ENCODE assay signal across 12 mouse cellular contexts in the genomic region with DNA sequence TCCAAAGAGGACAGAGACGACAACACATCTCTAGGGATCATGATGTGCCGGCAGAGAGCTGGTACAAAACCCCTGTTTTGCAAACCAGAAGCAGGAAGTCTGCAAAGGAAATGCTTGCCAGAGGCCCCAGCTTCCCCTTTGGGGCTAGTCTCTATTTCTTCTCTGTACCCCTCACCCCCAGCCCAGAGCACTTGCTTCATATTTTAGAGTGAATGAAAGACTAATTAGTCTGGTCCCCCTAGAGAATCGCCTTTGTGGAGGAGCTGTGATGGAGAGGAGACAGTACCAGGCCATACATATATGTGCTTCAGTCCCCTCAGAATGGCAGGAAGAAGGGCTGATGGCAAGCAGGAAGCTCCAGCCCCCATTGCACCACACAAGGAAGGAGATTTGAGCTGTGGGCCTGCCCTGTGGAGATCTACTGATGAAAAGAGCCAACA. TPM values are rescaled to one million over a fixed set of nuclear protein-coding genes. Genes with fewer than 3 reads are reported as not detected.
DNase-seq lines count a peak whose midpoint lies in the region; ATAC-seq and TF ChIP-seq lines count a peak whose summit lies in the region.
"Had no signal": no experiment of that assay in that cellular context is flagged by ENCODE, and none has a peak within 500 bp of the region (broad histone marks: within the 10 kb centered on the region; RNA-seq: fewer than 3 reads in every experiment).

No protein-coding gene starts in this region.

- TF ChIP-seq EP300 in CH12.LX (IDR thresholded peaks at IDR 0.05; ENCODE audit: low read length), result peak; percentile 93

- peaks cover 13 to 53% of the 10 kb centered on the region in 2 experiments for H3K36me3 ChIP-seq in CH12.LX (replicated peaks in 1 of 2; ENCODE audit: control insufficient read depth in 1 of 2, insufficient read depth in 1 of 2, low read length in 1 of 2)
- no peaks in the 10 kb centered on the region for H3K36me3 ChIP-seq in intestine, embryonic 16.5 days (ENCODE audit: control insufficient read depth, insufficient read depth, low read length)
- no peaks in the 10 kb centered on the region for H3K36me3 ChIP-seq in kidney, embryonic 15.5 days
- peaks cover 2% of the 10 kb centered on the region; the same call in 1 of the 2 replicates for H3K36me3 ChIP-seq in hindbrain, embryonic 11.5 days (ENCODE audit: control insufficient read depth, insufficient read depth, low read length)

- in situ Hi-C loops in CH12.LX (cut with MboI; ENCODE audit: low pct_ligation_motif_present, low pct_unique_long_range_greater_than_20kb, low sequenced_read_pairs), result no loop called here

- no peak overlapping the region for H3K4me3 ChIP-seq in layer of hippocampus, adult 2 months
- peak overlapping the region; percentile 39 to 53 (median 49) for H3K4me3 ChIP-seq in CH12.LX (replicated peaks in 1 of 3; ENCODE audit: low read depth in 2 of 3, low read length in 2 of 3, poor library complexity in 1 of 3)
- no peak overlapping the region for H3K4me3 ChIP-seq in intestine, embryonic 16.5 days (ENCODE audit: low read length)
- no peak overlapping the region for H3K4me3 ChIP-seq in kidney, embryonic 15.5 days (replicated peaks)
- H3K4me3 ChIP-seq in hindbrain, embryonic 11.5 days (ENCODE audit: low read depth, low read length), result no peak overlapping the region
- H3K4me3 ChIP-seq: myocyte had no signal

- H3K4me1 ChIP-seq in CH12.LX (ENCODE audit: control insufficient read depth in 1 of 2, insufficient read depth in 2 of 2), result peaks cover 42 to 91% of the 10 kb centered on the region in 2 experiments
- peaks cover 9% of the 10 kb centered on the region; the same call in 1 of the 2 replicates for H3K4me1 ChIP-seq in intestine, embryonic 16.5 days (ENCODE audit: control insufficient read depth, insufficient read depth, low read length)
- peaks cover 18% of the 10 kb centered on the region; the same call in 1 of the 2 replicates for H3K4me1 ChIP-seq in kidney, embryonic 15.5 days
- no peaks in the 10 kb centered on the region for H3K4me1 ChIP-seq in hindbrain, embryonic 11.5 days (replicated peaks; ENCODE audit: control insufficient read depth, insufficient read depth, low read length)

- H3K4me2 ChIP-seq in CH12.LX (ENCODE audit: insufficient read depth, low read depth, poor library complexity, severe bottlenecking), result peak overlapping the region; percentile 96
- H3K4me2 ChIP-seq in intestine, embryonic 16.5 days (ENCODE audit: low read depth, low read length), result no peak overlapping the region
- no peak overlapping the region for H3K4me2 ChIP-seq in kidney, embryonic 15.5 days
- H3K4me2 ChIP-seq in hindbrain, embryonic 11.5 days (replicated peaks; ENCODE audit: low read depth, low read length), result no peak overlapping the region

- DNase-seq in layer of hippocampus, adult 2 months (ENCODE audit: low spot score in 2 of 2), result no peak
- DNase-seq in layer of hippocampus, adult 11-12 months (ENCODE audit: low spot score), result no peak
- DNase-seq in CH12.LX (ENCODE audit: extremely low read depth), result peak; percentile 85
- DNase-seq in spleen, postnatal 36 days (ENCODE audit: low spot score in 2 of 2), result peak; percentile 85
- no peak for DNase-seq in hindbrain, embryonic 11.5 days (ENCODE audit: low spot score)
- DNase-seq in gastrocnemius, adult 8-10 months (ENCODE audit: low spot score in 2 of 2), result no peak
- DNase-seq: cerebellum, adult 18-20 months; gastrocnemius, postnatal 25 days had no signal

- no peaks in the 10 kb centered on the region for H3K27me3 ChIP-seq in CH12.LX (replicated peaks)
- H3K27me3 ChIP-seq in intestine, embryonic 16.5 days (replicated peaks; ENCODE audit: control insufficient read depth, insufficient read depth, low read length), result no peaks in the 10 kb centered on the region
- no peaks in the 10 kb centered on the region for H3K27me3 ChIP-seq in kidney, embryonic 15.5 days
- no peaks in the 10 kb centered on the region for H3K27me3 ChIP-seq in hindbrain, embryonic 11.5 days (ENCODE audit: control insufficient read depth, insufficient read depth, low read length)
- H3K27me3 ChIP-seq: Patski had no signal

- dilution Hi-C loops in CH12.LX (cut with MboI; ENCODE audit: extremely low pct_ligation_motif_present, extremely low pct_unique_long_range_greater_than_20kb, low sequenced_read_pairs), result no loop called here

- peak; percentile 56; the same call in 1 of the 2 replicates for TF ChIP-seq POLR2A in CH12.LX (IDR thresholded peaks at IDR 0.05; ENCODE audit: low read depth, low read length)

- ATAC-seq in intestine, embryonic 16.5 days, result no peak
- ATAC-seq in kidney, embryonic 15.5 days (replicated peaks; ENCODE audit: low FRiP score), result no peak
- no peak for ATAC-seq in hindbrain, embryonic 11.5 days (ENCODE audit: low FRiP score)
- ATAC-seq: Patski had no signal

- H3K27ac ChIP-seq in layer of hippocampus, adult 2 months, result peak overlapping the region; percentile 74; the same call in 1 of the 2 replicates
- H3K27ac ChIP-seq in CH12.LX (ENCODE audit: insufficient read depth, low read depth), result peak overlapping the region; percentile 99
- 0 out of 2 replicates have a peak overlapping the region, but pooled peaks have one; percentile 11 for H3K27ac ChIP-seq in intestine, embryonic 16.5 days (ENCODE audit: low read length)
- no peak overlapping the region for H3K27ac ChIP-seq in kidney, embryonic 15.5 days
- no peak overlapping the region for H3K27ac ChIP-seq in hindbrain, embryonic 11.5 days (ENCODE audit: low read depth, low read length)

- H3K9ac ChIP-seq in CH12.LX (ENCODE audit: insufficient read depth, low read depth), result peak overlapping the region; percentile 91
- H3K9ac ChIP-seq in intestine, embryonic 16.5 days (ENCODE audit: low read depth, low read length), result no peak overlapping the region
- H3K9ac ChIP-seq in kidney, embryonic 15.5 days, result no peak overlapping the region
- no peak overlapping the region for H3K9ac ChIP-seq in hindbrain, embryonic 11.5 days (ENCODE audit: low read depth, low read length)

- no peak for TF ChIP-seq CTCF in layer of hippocampus, adult 2 months (conservative IDR thresholded peaks at IDR 0.05)
- no peak for TF ChIP-seq CTCF in CH12.LX (conservative IDR thresholded peaks at IDR 0.05 in 1 of 2, IDR thresholded peaks at IDR 0.05 in 1 of 2; ENCODE audit: low read depth in 2 of 2, low read length in 2 of 2)

- H3K79me2 ChIP-seq in CH12.LX (replicated peaks; ENCODE audit: control insufficient read depth, extremely low read depth, insufficient read depth, poor library complexity, severe bottlenecking), result peaks cover 66% of the 10 kb centered on the region

- 63% methylated on average over 3 of the region's 3 CpGs for WGBS in intestine, embryonic 16.5 days
- WGBS in kidney, embryonic 15.5 days, result 68% methylated on average over 3 of the region's 3 CpGs
- WGBS in hindbrain, embryonic 11.5 days, result 83% methylated on average over 3 of the region's 3 CpGs

- peak; percentile 7 for TF ChIP-seq RAD21 in CH12.LX (IDR thresholded peaks at IDR 0.05; ENCODE audit: low read depth, low read length)

- no peaks in the 10 kb centered on the region for H3K9me3 ChIP-seq in CH12.LX (replicated peaks; ENCODE audit: low read length)
- H3K9me3 ChIP-seq in intestine, embryonic 16.5 days (ENCODE audit: control insufficient read depth, low read length), result no peaks in the 10 kb centered on the region
- no peaks in the 10 kb centered on the region for H3K9me3 ChIP-seq in kidney, embryonic 15.5 days (replicated peaks)
- H3K9me3 ChIP-seq in hindbrain, embryonic 11.5 days (ENCODE audit: control insufficient read depth, low read length), result no peaks in the 10 kb centered on the region

TF ChIP-seq in CH12.LX, 34 proteins besides CTCF, POLR2A, EP300 and RAD21 (continues in another document):
- no peak for TF ChIP-seq POLR2AphosphoS2 (IDR thresholded peaks at IDR 0.05; ENCODE audit: low read depth, low read length)
- TF ChIP-seq USF2 (conservative IDR thresholded peaks at IDR 0.05; ENCODE audit: low read depth, low read length), result no peak
- peak; percentile 82 for TF ChIP-seq ZMIZ1 (IDR thresholded peaks at IDR 0.05; ENCODE audit: low read depth, low read length)
- TF ChIP-seq UBTF (IDR thresholded peaks at IDR 0.05; ENCODE audit: low read depth, low read length), result no peak; the same call in 1 of the 2 replicates
- TF ChIP-seq E2F4 (IDR thresholded peaks at IDR 0.05; ENCODE audit: insufficient replicate concordance, low read depth, low read length), result no peak
- TF ChIP-seq ZC3H11A (IDR thresholded peaks at IDR 0.05; ENCODE audit: low read depth, low read length), result no peak
- peak; percentile 67 for TF ChIP-seq HCFC1 (IDR thresholded peaks at IDR 0.05; ENCODE audit: low read depth, low read length)
- peak; percentile 69; the same call in 1 of the 2 replicates for TF ChIP-seq RCOR1 (conservative IDR thresholded peaks at IDR 0.05; ENCODE audit: low read depth, low read length)
- peak; percentile 84 for TF ChIP-seq BHLHE40 (IDR thresholded peaks at IDR 0.05; ENCODE audit: low read depth, low read length)
- TF ChIP-seq MAX (IDR thresholded peaks at IDR 0.05; ENCODE audit: low read length), result peak; percentile 46; the same call in 1 of the 2 replicates
- TF ChIP-seq CHD1 (IDR thresholded peaks at IDR 0.05; ENCODE audit: low read depth, low read length), result peak; percentile 30; the same call in 1 of the 2 replicates
- peak; percentile 68 for TF ChIP-seq MXI1 (IDR thresholded peaks at IDR 0.05; ENCODE audit: low read depth, low read length)
- peak; percentile 59; the same call in 1 of the 2 replicates for TF ChIP-seq NELFE (IDR thresholded peaks at IDR 0.05; ENCODE audit: low read depth, low read length)
- peak; percentile 8; the same call in 1 of the 2 replicates for TF ChIP-seq SMC3 (IDR thresholded peaks at IDR 0.05; ENCODE audit: low read depth, low read length)
- peak; percentile 84 for TF ChIP-seq ELF1 (IDR thresholded peaks at IDR 0.05; ENCODE audit: low read depth, low read length)
- no peak for TF ChIP-seq GABPA (IDR thresholded peaks at IDR 0.05; ENCODE audit: insufficient replicate concordance, low read depth, low read length)
- peak; percentile 91 for TF ChIP-seq TCF12 (IDR thresholded peaks at IDR 0.05; ENCODE audit: low read depth, low read length)
- TF ChIP-seq CHD2 (IDR thresholded peaks at IDR 0.05; ENCODE audit: low read length), result peak; percentile 86
- no peak for TF ChIP-seq NRF1 (IDR thresholded peaks at IDR 0.05; ENCODE audit: low read depth, low read length)
- TF ChIP-seq IRF4 (IDR thresholded peaks at IDR 0.05; ENCODE audit: low read depth, low read length), result peak; percentile 71; the same call in 1 of the 2 replicates

RNA-seq across cellular contexts. Expression of a gene that starts 10.7 kb away (rescaled TPM):
- total RNA-seq in layer of hippocampus, adult 2 months (2021), result 10 to 100 TPM; 39.9 to 43.2 TPM
- total RNA-seq in CH12.LX (2012; rRNA removed) (44.4 and 45.3 TPM in 2 replicates), CH12.LX (2014; rRNA removed) (30.2 and 33.8 TPM in 2 replicates)
- polyA plus RNA-seq in CH12.LX (2012; ENCODE audit: insufficient read length, low read depth), result 60.4 and 61.5 TPM in 2 replicates
- polyA plus RNA-seq in intestine, embryonic 16.5 days (2015; fragmentation: Nextera tagmentation; extraction: Ambion mirVana), result 8.2 and 9.0 TPM in 2 replicates
- polyA plus RNA-seq in kidney, embryonic 15.5 days (2015; fragmentation: Nextera tagmentation; extraction: Ambion mirVana), result 8.4 and 11.3 TPM in 2 replicates
- 27.2 and 27.3 TPM in 2 replicates for polyA plus RNA-seq in hindbrain, embryonic 11.5 days (2014; fragmentation: Nextera tagmentation; extraction: Ambion mirVana)
- 1 to 10 TPM; 1.3 to 4.1 (median 2.4) TPM for total RNA-seq in gastrocnemius, adult 8-10 months (2022)

Comparison
In these comparisons a context has a peak if more than half of its experiments do, and no peak if none do; other contexts are left out.
1. DNase-seq: peak in CH12.LX (single experiment) and spleen, postnatal 36 days (2 of 2); none in layer of hippocampus, adult 2 months (0 of 2), layer of hippocampus, adult 11-12 months (single experiment), hindbrain, embryonic 11.5 days (single experiment) and gastrocnemius, adult 8-10 months (0 of 2).
2. H3K27ac ChIP-seq: peak in layer of hippocampus, adult 2 months (single experiment), CH12.LX (single experiment) and intestine, embryonic 16.5 days (single experiment); none in kidney, embryonic 15.5 days (single experiment) and hindbrain, embryonic 11.5 days (single experiment).
3. H3K4me3 ChIP-seq: peak in CH12.LX (3 of 3); none in layer of hippocampus, adult 2 months (single experiment), intestine, embryonic 16.5 days (single experiment), kidney, embryonic 15.5 days (single experiment) and hindbrain, embryonic 11.5 days (single experiment).